Mouse (Mus musculus): ENCODE results near the gene Grb7.

DNA sequence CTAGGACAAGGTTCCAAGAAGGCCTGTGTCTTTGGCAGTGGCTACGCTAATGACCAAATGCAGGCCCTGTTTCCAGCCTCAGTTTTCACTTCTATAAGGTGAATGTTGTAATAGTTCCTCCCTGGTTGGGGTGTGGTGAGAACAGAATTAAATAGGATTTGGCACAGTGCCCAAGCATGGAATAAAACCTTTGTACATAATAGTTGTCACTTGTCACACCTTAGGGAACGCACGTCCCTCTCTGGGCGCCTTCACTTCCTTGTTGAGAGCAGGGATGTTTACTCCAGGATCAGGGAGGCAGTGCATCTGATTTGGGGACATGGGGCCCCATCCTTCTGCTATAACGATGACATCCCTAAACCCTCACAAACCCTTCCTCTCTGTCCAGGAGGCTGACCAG lies 17.8 kb upstream of the Grb7 start:
- TF ChIP-seq POLR2A (IDR thresholded peaks at IDR 0.05; ENCODE audit: low read depth, low read length) (no peak), CTCF (IDR thresholded peaks at IDR 0.05; ENCODE audit: extremely low read depth, insufficient read length, insufficient replicate concordance, low read depth, low read length) (no peak)

Measured in small intestine, adult 2 months (tissue).